ENCODE assay signal across 28 mouse cellular contexts in genomic region chr15:8265946-8266345, GRCm38 (mm10).
DNase-seq lines count a peak whose midpoint lies in the region; ATAC-seq lines count a peak whose summit lies in the region.
"Had no signal": no experiment of that assay in that cellular context is flagged by ENCODE, and none has a peak within 500 bp of the region (broad histone marks: within the 10 kb centered on the region; RNA-seq: fewer than 3 reads in every experiment).

No protein-coding gene starts in this region.

- no peak overlapping the region for H3K9ac ChIP-seq in kidney, embryonic 16.5 days (replicated peaks; ENCODE audit: low read length)
- H3K9ac ChIP-seq in heart, embryonic 11.5 days (ENCODE audit: low read depth, low read length), result no peak overlapping the region
- H3K9ac ChIP-seq: forebrain, embryonic 12.5 days; hindbrain, embryonic 12.5 days; limb, embryonic 15.5 days; liver, embryonic 15.5 days; lung, embryonic 14.5 days; midbrain, embryonic 15.5 days; neural tube, embryonic 15.5 days had no signal

- DNase-seq in heart, adult 11 months, result peak; percentile 63
- DNase-seq in heart, postnatal 14 days, result no peak
- DNase-seq in kidney, adult 18-20 months, result peak; percentile 66
- peak; percentile 81 to 82 for DNase-seq in kidney, postnatal 36 days
- DNase-seq in left cerebral cortex, postnatal 25 days (ENCODE audit: low spot score in 2 of 2), result no peak
- no peak for DNase-seq in heart, postnatal 36 days
- DNase-seq: adrenal gland, adult 8-10 months; cerebellum, adult 8-10 months; gastrocnemius, postnatal 36 days; heart, adult 2 months; layer of hippocampus, postnatal 36 days; lung, embryonic 14.5 days; retina, postnatal 1 day; right cerebral cortex, postnatal 14 days; thymus, postnatal 14 days had no signal

- H3K4me2 ChIP-seq in kidney, embryonic 16.5 days (replicated peaks; ENCODE audit: low read depth, low read length), result no peak overlapping the region
- H3K4me2 ChIP-seq in heart, embryonic 11.5 days, result no peak overlapping the region
- H3K4me2 ChIP-seq: forebrain, embryonic 12.5 days; hindbrain, embryonic 12.5 days; limb, embryonic 15.5 days; liver, embryonic 15.5 days; lung, embryonic 14.5 days; midbrain, embryonic 15.5 days; neural tube, embryonic 15.5 days had no signal

- ATAC-seq in kidney, embryonic 16.5 days (ENCODE audit: low FRiP score, low TSS enrichment), result 0 out of 2 replicates have a peak, but pooled peaks have one; percentile 59
- ATAC-seq in heart, embryonic 11.5 days (replicated peaks; ENCODE audit: insufficient number of reproducible peaks, low FRiP score, low TSS enrichment), result no peak
- ATAC-seq: hindbrain, postnatal 0 days; midbrain, embryonic 15.5 days had no signal

- no peak overlapping the region for H3K27ac ChIP-seq in kidney, embryonic 16.5 days (ENCODE audit: low read length)
- no peak overlapping the region for H3K27ac ChIP-seq in heart, embryonic 11.5 days (ENCODE audit: low read depth, low read length)
- H3K27ac ChIP-seq: forebrain, embryonic 12.5 days; heart, adult 2 months; hindbrain, embryonic 12.5 days; hindbrain, postnatal 0 days; limb, embryonic 10.5 days; limb, embryonic 15.5 days; liver, embryonic 15.5 days; midbrain, embryonic 10.5 days; midbrain, embryonic 15.5 days; neural tube, embryonic 15.5 days had no signal

- no peaks in the 10 kb centered on the region for H3K4me1 ChIP-seq in kidney, embryonic 16.5 days (ENCODE audit: insufficient read depth, low read length)
- no peaks in the 10 kb centered on the region for H3K4me1 ChIP-seq in heart, embryonic 11.5 days (ENCODE audit: control insufficient read depth, insufficient read depth, low read length)
- H3K4me1 ChIP-seq: forebrain, embryonic 12.5 days; hindbrain, embryonic 12.5 days; limb, embryonic 10.5 days; limb, embryonic 15.5 days; liver, embryonic 15.5 days; midbrain, embryonic 10.5 days; midbrain, embryonic 15.5 days; neural tube, embryonic 15.5 days had no signal

- H3K36me3 ChIP-seq in kidney, embryonic 16.5 days (ENCODE audit: insufficient read depth, low read length), result peaks cover 36% of the 10 kb centered on the region
- peaks cover 14% of the 10 kb centered on the region for H3K36me3 ChIP-seq in heart, embryonic 11.5 days (ENCODE audit: control insufficient read depth, insufficient read depth, low read length)
- H3K36me3 ChIP-seq: liver, embryonic 15.5 days had no signal

- intact Hi-C loops in heart, postnatal 14 days (cut with DNase I), result no loop called here
- intact Hi-C loops in left cerebral cortex, postnatal 25 days (cut with DNase I), result no loop called here
- intact Hi-C loops in heart, postnatal 36 days (cut with DNase I), result no loop called here

- no peaks in the 10 kb centered on the region for H3K9me3 ChIP-seq in kidney, embryonic 16.5 days (ENCODE audit: low read length)
- no peaks in the 10 kb centered on the region for H3K9me3 ChIP-seq in heart, embryonic 11.5 days (replicated peaks; ENCODE audit: control insufficient read depth, low read length)
- H3K9me3 ChIP-seq: forebrain, embryonic 12.5 days; G1E; hindbrain, embryonic 12.5 days; limb, embryonic 10.5 days; limb, embryonic 15.5 days; liver, embryonic 15.5 days; midbrain, embryonic 10.5 days; midbrain, embryonic 15.5 days; neural tube, embryonic 15.5 days had no signal

- 72% methylated on average over 3 of the region's 3 CpGs for WGBS in kidney, embryonic 16.5 days
- WGBS in heart, embryonic 11.5 days (ENCODE audit: insufficient replicate concordance), result 91% methylated on average over 3 of the region's 3 CpGs

- H3K27me3 ChIP-seq in kidney, embryonic 16.5 days (ENCODE audit: insufficient read depth, low read length), result no peaks in the 10 kb centered on the region
- no peaks in the 10 kb centered on the region for H3K27me3 ChIP-seq in heart, embryonic 11.5 days (ENCODE audit: control insufficient read depth, insufficient read depth, low read length)
- H3K27me3 ChIP-seq: forebrain, embryonic 12.5 days; hindbrain, embryonic 12.5 days; limb, embryonic 15.5 days; liver, embryonic 15.5 days; midbrain, embryonic 15.5 days; neural tube, embryonic 15.5 days had no signal

- no peak overlapping the region for H3K4me3 ChIP-seq in kidney, embryonic 16.5 days (ENCODE audit: low read length)
- H3K4me3 ChIP-seq in heart, embryonic 11.5 days (ENCODE audit: low read depth, low read length), result no peak overlapping the region
- H3K4me3 ChIP-seq: erythroblast, embryonic 14.5 days; forebrain, embryonic 12.5 days; heart, adult 2 months; hindbrain, embryonic 12.5 days; limb, embryonic 10.5 days; limb, embryonic 15.5 days; liver, embryonic 15.5 days; midbrain, embryonic 10.5 days; midbrain, embryonic 15.5 days; neural tube, embryonic 15.5 days had no signal

Comparison
In these comparisons a context has a peak if more than half of its experiments do, and no peak if none do; other contexts are left out.
1. DNase-seq: peak in heart, adult 11 months (single experiment), kidney, adult 18-20 months (single experiment) and kidney, postnatal 36 days (2 of 2); none in heart, postnatal 14 days (0 of 2), left cerebral cortex, postnatal 25 days (0 of 2) and heart, postnatal 36 days (0 of 2).